Mouse (Mus musculus) spleen, postnatal 36 days (tissue): Measurements from ENCODE around the gene Hhipl1.

Experiments used
- DNase-seq, 2 experiments: peaks; one replicate each; pipeline ENCODE4 v3.0.0; 2022; ENCODE audit warnings: low spot score in 2 of 2, mixed read lengths in 1 of 2

Gene Hhipl1

GRCm38 (mm10) chr12:108311741-108312290, 5.7 kb downstream of the Hhipl1 start:
- no peak for DNase-seq

GRCm38 (mm10) chr12:108312432-108312851, 6.4 kb downstream of the Hhipl1 start:
- DNase-seq = no peak

GRCm38 (mm10) chr12:108313244-108313772, 7.2 kb downstream of the Hhipl1 start:
- no peak for DNase-seq

DNA sequence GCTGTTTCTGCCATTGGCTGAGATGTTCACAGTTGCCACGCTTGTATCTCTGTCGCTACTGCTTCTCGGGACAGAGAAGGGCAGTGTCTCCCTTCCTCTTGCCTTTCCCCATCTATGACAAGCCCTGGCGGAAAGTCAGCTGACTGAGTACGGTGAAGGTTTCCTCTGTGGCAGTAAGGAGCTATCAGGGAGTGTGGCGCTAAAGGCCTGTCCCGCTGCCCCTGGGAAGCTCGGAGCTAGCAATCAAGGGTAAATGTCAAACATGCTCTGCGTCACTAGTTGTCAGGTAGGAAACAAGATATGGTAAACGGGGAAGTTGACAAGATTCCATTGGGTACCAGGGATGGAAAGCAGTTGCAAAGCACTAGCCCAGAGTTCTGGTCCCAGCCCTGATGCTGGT, 9.7 kb downstream of the Hhipl1 start:
- no peak for DNase-seq

DNA sequence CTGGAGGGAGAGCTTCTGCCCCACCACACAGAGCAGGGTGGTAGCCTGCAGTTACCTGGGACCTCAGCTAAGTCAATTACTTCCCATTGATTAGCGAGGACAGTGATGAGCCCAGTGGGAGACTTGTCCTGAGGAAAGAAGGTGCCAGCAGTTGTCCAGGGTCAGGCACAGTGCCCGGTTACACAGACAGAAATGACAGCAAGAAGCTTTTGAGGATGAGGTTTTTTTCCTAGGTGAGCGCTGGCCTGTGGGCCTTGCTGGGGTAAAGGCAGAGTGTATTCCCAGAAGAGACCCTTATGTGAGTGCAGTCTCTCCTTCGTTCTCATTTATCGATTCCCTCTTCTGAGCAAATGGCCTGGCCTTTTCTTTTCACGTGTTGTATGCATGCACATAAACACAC, 10.6 kb downstream of the Hhipl1 start:
- DNase-seq = no peak

DNA sequence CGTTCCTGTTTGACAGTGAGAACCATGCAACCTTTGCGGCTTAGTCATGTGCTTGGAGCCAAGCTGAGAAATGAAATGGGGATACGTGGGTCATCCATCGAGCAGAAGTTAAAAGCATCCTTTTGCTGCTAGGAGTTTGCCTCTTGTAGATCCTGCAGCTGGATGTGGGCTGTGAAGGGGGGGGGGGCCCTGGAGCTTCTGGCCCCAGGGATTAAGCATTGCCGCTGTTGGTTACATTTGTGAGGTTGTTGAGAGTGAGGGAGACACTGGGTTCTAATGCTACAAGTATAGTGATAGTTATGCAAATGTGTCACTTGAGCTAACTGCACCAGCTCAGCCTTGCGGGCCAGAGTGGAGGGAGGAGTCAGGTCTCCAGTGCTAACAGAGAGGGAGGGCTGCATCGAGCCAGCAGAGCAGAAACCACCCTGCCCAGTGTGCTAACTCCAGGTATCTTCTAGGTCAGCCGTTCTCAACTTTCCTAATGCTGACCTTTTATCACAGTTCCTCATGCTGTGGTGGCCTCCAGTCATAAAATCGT, 11.2 kb downstream of the Hhipl1 start:
- DNase-seq = no peak

DNA sequence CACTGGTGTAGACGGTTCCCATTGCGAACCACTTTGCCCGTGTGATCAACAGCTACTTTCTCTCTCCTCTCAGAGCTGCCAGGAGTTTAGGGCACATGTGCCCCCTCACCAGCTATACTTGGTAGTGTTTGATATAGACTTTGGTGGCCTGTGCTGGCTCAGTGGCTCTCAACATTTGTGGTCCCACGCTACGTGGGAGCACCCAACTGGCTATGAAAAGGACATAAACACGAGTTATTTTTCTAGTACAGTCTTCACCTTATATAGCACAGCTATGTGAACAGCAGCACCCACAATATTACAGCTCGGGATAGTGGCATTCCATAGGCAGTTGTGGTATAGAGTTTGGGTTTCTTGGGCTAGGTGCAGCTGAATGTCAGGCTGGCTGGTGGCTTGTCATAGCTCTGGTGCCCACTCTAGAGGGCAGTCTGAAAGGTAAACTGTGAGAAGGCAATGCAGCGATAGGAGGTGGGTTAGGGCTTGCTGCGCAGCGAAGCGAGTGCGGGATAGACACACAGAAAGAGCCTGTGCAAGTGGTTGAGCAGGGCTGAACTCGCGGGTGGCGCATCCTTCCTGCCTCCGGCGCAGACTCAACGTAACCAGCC, 11.9 kb downstream of the Hhipl1 start:
- no peak for DNase-seq

DNA sequence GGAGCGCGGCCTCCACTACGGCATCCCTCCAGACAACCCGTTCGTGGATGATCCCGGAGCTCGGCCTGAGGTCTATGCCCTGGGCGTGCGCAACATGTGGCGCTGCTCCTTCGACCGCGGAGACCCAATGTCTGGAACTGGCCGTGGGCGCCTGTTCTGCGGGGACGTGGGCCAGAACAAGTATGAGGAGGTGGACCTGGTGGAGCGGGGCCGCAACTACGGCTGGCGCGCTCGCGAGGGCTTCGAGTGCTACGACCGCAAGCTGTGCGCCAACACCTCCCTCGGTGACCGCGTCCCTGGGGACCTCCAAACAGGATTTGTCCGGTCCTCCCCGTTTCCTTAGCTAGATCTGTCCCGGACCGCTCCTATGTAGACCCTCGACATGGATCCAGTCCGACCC, 12.4 kb downstream of the Hhipl1 start:
- no peak for DNase-seq

GRCm38 (mm10) chr12:108320096-108320495, 14.0 kb downstream of the Hhipl1 start:
- no peak for DNase-seq

DNA sequence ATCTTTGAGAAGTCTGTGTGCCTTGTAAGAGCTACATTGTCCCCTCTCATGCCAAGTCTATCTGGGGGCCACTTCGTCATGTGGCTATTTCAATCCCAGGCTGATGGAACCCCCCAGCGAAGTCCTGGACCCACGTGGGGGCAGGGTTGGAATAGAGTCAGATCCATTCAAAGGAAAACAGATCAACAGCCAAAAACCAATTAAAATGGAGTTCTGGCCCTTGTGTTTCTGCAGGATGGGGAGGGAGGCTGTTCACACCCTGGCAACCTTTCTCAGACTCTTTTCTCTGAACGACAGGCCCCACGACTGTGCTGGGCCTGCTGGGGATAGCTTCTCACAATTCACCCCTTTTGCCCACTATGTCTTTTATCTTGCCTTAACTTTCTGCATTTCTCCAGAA, 20.3 kb downstream of the Hhipl1 start:
- no peak for DNase-seq

DNA sequence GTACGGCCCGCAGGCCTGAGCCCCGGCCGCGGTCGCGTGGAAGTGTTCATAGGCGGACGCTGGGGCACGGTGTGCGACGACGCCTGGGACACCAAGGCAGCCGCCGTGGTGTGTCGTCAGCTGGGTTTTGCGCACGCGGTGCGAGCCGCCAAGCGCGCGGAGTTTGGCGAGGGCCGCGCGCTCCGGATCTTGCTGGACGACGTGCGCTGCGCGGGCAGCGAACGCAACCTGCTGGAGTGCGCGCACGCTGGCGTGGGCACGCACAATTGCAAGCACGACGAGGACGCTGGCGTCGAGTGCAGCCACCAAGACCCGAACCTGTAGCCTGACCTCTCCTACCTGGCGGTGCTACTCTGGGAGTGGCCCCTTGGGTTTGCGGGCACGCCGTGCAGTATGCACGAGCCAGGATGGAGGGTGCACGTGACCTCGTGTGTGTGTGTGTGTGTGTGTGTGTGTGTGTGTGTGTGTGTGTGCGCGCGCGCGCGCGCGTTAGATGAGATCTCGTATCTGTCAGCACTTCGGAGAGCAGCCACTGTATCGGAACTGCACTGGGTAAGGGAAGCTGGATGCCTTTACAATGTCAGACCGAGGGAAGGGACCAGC, 21.9 kb downstream of the Hhipl1 start:
- DNase-seq = no peak

DNA sequence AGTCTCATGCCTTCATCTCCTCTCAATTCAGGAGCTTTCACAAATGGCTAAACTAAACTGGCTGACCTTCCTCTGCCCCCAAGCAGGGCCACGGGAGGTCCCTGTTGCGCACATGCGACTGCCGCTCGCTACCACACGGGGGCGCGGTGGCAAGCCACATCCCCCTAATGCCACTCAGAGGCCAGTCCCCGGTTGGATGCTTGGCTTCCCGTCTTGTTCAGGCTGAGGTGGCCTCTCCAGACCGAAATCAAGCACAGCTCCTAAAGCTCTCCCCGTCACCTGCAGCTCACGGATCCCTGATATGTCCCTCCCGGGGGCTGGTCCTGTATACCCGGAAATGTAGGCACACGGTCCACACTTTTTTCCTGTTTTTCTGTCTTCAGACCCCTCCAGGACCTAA, 27.0 kb downstream of the Hhipl1 start:
- DNase-seq = peak; percentile 46 to 52

GRCm38 (mm10) chr12:108333481-108333882, 27.4 kb downstream of the Hhipl1 start:
- peak in 1 of 2 experiments; percentile 9 for DNase-seq

GRCm38 (mm10) chr12:108333895-108334445, 27.9 kb downstream of the Hhipl1 start, which contains the start of gene Cyp46a1:
Gene Cyp46a1, plus strand, starts transcription at chr12:108334381.
- DNase-seq = peak; percentile 85 to 90

- no peak for DNase-seq
Observed at GRCm38 (mm10) chr12:108334529-108334928, 28.5 kb downstream of the Hhipl1 start.

GRCm38 (mm10) chr12:108338572-108339190, 32.6 kb downstream of the Hhipl1 start:
- no peak for DNase-seq

GRCm38 (mm10) chr12:108348151-108348550, 42.1 kb downstream of the Hhipl1 start:
- no peak for DNase-seq

DNA sequence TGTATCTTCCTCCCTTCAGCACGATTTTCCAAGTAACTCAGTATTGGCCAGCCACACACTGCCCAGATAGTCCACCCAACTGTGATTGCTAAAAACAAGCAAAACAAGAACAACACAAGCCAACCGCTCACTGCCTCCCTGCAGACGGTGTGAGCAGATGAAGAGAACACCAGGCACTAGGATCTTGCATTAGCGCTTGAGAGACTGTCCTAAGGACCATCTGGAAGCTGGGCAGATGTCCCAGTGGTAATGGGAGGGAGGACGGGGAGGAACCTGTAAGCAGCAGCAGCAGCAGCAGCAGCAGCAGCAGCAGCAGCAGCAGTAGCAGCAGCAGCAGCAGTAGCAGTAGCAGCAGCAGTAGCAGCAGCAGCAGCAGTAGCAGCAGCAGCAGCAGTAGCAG, 43.0 kb downstream of the Hhipl1 start:
- no peak for DNase-seq

GRCm38 (mm10) chr12:108350931-108351330, 44.9 kb downstream of the Hhipl1 start:
- DNase-seq = no peak

- DNase-seq = no peak
Observed at GRCm38 (mm10) chr12:108352371-108353136, 46.5 kb downstream of the Hhipl1 start.

DNA sequence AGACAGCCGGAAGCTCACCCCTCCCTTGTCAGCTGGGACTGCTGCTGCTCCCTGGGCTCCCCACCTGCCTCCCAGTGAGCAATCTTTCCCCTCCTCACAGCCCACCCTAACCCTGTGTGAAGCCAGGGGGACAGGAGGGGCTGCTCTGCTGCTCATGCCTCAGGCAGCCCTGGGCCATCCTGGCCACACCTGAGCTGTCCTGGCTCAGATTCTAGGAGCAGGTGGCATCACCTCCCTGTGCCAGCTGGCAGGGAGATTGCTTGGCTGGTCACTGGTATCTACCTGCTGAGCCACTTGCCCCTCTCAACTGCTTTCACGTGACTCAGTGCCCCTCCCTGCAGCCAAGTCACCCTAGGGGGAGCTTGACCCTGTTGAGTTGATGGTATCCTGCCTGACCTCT, 48.2 kb downstream of the Hhipl1 start:
- DNase-seq = no peak
